Mouse (Mus musculus): ENCODE results near the gene Rhox2g.
"Not testable (repeated sequence)": the region's sequence is repeated elsewhere in the genome, so short reads cannot be mapped to it uniquely, and the experiment has no call there.

Rhox2g gene

DNA sequence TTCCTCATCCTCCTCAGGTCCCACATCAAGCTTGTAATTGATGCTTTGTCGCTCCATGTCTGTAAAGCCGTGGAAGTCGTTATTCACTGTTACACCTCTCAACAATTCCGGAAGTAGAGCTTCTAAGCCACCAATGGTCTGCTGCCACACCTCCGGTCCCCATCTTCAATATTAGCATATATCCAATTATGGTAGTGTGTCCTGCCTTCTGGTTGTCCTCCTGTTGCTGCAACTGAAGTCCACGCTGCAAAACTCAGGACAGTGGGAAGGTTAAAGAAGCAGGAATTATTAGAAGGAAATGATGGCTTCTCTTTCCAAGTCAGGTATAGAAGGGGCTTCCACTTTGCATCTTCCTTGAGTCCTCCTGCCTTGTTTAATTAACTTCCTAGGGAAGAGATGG, at the start of gene Rhox2g:
Rhox2g (minus strand) TSS at position 101 of the 400 bp plus-strand sequence.
- not testable (repeated sequence) for DNase-seq

DNA sequence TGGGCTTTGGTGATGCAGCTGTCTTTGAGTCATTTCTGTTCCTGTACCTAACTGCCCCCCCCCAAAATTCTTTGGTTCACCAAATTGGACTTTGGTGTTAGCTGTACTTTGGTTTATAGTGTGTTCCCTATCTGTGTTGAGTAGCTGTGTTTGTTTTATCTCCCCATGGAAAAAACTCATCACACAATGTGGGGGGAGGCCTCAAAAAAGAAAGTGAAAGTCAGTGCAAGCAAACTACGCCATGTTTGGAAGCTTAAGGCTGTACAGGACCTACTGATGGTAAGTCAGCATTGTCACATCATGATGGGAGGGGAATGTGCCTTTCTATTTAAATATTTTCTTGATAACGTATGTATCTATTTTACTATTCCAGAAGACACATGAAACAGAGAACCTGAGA, 49.0 kb upstream of the Rhox2g start:
- DNase-seq: no peak

DNA sequence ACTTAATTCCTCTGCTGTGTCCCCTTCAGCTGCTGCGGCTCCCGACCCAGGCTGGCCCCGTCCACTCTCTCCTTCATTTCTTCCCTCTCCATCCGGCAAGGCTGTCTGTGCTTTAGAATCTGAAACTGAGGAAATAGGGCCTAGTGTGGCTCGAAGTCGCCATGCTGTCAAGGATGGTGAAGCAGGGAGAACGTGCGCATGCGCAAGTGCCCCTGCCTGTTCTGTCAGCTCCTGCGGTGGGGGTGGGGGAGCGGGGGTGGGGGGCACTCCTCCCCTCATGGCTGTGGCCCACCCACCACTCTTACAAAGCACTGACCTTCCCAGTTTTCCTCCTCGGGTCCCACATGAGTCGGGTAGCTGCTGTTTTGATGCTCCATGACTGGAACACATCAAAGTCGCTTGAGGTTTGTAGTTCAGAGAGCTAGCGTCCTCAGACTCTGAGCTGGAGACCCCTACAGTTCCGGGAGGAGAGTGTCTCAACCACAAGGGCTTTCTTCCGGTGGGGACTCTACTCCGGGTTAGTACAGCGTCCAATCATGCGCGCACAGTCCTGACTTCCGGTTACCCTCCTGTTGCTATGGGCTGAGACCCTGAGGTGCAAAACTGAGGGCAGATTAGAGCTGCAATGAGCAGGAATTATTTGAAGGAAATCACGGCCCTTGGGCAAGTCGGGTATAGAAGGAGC, 39.9 kb upstream of the Rhox2g start:
- no peak for DNase-seq

DNA sequence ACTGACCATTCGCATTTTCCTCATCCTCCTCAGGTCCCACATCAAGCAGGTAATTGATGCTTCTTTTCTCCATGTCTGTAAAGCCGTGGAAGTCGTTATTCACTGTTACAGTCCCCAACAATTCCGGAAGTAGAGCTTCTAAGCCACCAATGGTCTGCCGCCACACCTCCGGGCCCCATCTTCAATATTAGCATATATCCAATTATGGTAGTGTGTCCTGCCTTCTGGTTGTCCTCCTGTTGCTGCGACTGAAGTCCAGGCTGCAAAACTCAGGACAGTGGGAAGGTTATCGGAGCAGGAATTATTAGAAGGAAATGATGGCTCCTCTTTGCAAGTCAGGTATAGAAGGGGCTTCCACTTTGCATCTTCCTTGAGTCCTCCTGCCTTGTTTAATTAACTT, 29.9 kb upstream of the Rhox2g start, which contains the start of gene Rhox2h:
Rhox2h (minus strand) TSS at position 101 of the 400 bp plus-strand sequence.
- not testable (repeated sequence) for DNase-seq

DNA sequence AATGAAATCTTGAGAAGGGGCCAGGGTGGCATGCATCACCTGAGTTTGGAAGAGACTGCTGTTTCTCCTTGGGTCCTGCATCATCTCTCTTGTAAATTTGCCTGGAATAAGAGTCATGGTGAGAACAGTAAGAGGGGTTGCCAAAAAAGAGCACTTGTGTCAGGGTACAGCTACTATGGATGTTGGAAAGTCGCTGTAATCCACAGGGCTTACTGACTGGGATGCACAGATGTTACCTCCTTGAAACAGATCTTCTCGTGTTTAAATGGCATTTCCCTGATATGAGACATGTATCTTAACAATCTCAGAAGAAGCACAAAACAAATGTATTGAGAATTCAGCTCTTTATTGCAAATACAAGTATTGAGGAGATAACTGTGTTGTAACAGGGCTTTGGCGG, 25.4 kb upstream of the Rhox2g start, which contains the start of gene Rhox3h:
Rhox3h (minus strand) TSS at position 101 of the 400 bp plus-strand sequence.
- not testable (repeated sequence) for DNase-seq

DNA sequence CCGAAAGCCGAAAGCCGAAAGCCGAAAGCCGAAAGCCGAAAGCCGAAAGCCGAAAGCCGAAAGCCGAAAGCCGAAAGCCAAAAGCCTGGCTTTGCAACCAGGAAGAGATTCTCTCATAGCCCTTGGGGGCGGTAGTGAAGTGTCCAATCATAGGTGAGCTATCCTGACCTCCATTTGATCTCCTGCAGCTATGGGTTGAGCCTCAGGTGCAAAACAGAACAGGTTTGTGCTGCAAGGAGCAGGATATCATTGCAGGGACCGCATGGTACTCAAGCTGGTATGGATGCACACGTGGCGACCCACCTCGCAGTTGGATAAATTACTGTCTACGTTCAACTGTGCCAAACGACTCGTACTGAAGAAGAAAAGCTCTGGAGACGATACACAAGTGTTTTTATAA, 8.0 kb upstream of the Rhox2g start, which contains the start of gene Rhox4g:
Rhox4g (minus strand) TSS at position 101 of the 400 bp plus-strand sequence.
- DNase-seq: not testable (repeated sequence)

- DNase-seq: not testable (repeated sequence)
Observed at GRCm38 (mm10) chrX:37628512-37628911, 14.8 kb downstream of the Rhox2g start, which contains the start of gene Rhox3g. Gene Rhox3g (minus strand): TSS chrX:37628612.

DNA sequence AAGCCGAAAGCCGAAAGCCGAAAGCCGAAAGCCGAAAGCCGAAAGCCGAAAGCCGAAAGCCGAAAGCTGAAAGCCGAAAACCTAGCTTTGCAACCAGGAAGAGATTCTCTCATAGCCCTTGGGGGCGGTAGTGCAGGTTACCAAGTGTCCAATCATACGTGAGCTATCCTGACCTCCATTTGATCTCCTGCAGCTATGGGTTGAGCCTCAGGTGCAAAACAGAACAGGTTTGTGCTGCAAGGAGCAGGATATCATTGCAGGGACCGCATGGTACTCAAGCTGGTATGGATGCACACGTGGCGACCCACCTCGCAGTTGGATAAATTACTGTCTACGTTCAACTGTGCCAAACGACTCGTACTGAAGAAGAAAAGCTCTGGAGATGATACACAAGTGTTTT, 35.7 kb downstream of the Rhox2g start, which contains the start of gene Rhox4f:
Rhox4f (minus strand) TSS at position 101 of the 400 bp plus-strand sequence.
- not testable (repeated sequence) for DNase-seq
